Mouse (Mus musculus) lung, adult 2 months (tissue): ENCODE data around the gene Lrch3. TPM values are rescaled to one million over a fixed set of nuclear protein-coding genes. Genes with fewer than 3 reads are reported as not detected.
"Not testable (repeated sequence)": the region's sequence is repeated elsewhere in the genome, so short reads cannot be mapped to it uniquely, and the experiment has no call there.

Experiments used
- DNase-seq: peaks from one replicate; pipeline ENCODE4 v3.0.0; 2022
- H3K4me1 ChIP-seq: fragments of 200-500 bp; 2 replicates; pipeline ENCODE4 v1.6.1; 2011; ENCODE audit warnings: low read length; ENCODE audit not compliant: control insufficient read depth, insufficient read depth
- H3K4me3 ChIP-seq: fragments of 200-500 bp; replicated peaks from 2 replicates; pipeline ENCODE3; 2011; ENCODE audit warnings: low read depth, mild to moderate bottlenecking, control low read depth, low read length; ENCODE audit errors: extremely low read depth
- CTCF ChIP-seq: fragments of 200-500 bp; IDR thresholded peaks from 2 replicates; pipeline ENCODE4 v1.5.1; 2011; ENCODE audit warnings: mild to moderate bottlenecking, low read length, control low read depth; ENCODE audit not compliant: insufficient read depth
- POLR2A ChIP-seq: fragments of 200-500 bp; IDR thresholded peaks from 2 replicates; pipeline ENCODE4 v1.6.1; 2011; ENCODE audit warnings: low read depth, mild to moderate bottlenecking, control low read depth, low read length, borderline replicate concordance; ENCODE audit errors: extremely low read depth
- WGBS: fragments of 180-500 bp; shearing (Covaris S2); methylation state at CpG from one replicate; pipeline ENCODE4 v1.1.7; 2018; 5-methylcytosine and 5-hydroxymethylcytosine counted together
- polyA plus RNA-seq: library from polyadenylated mRNA; depleted of rRNA; stranded (reverse); fragments of >200 nt; gene quantifications from 2 replicates; pipeline ENCODE4 v1.2.3, GENCODE M21; 2012

The Lrch3 gene
- polyA plus RNA-seq, 1 experiment, result 40.3 TPM

GRCm38 (mm10) chr16:33048004-33048403 lies 134.1 kb downstream of the Lrch3 start:
- TF ChIP-seq POLR2A (no peak), CTCF (no peak)
- 89% methylated on average over 1 of the region's 1 CpGs for whole genome bisulfite sequencing

GRCm38 (mm10) chr16:33048686-33049085 lies 134.8 kb downstream of the Lrch3 start:
- no peak for TF ChIP-seq POLR2A
- 67% methylated on average over 2 of the region's 2 CpGs for WGBS
- no peak overlapping the region for H3K4me3 ChIP-seq
- DNase-seq, result no peak
- H3K4me1 ChIP-seq, result no peaks in the 10 kb centered on the region

More at GRCm38 (mm10) chr16:33048004-33048403, 134.1 kb downstream of the Lrch3 start:
- no peak overlapping the region for H3K4me3 ChIP-seq
- no peaks in the 10 kb centered on the region for H3K4me1 ChIP-seq
- DNase-seq, result no peak

- no peak for TF ChIP-seq CTCF
- TF ChIP-seq POLR2A, result no peak
- 86% methylated on average over 16 of the region's 16 CpGs for WGBS
- Histone ChIP-seq H3K4me1 (no peaks in the 10 kb centered on the region), H3K4me3 (no peak overlapping the region)
- DNase-seq, result no peak
Observed at GRCm38 (mm10) chr16:33049809-33050208, 135.9 kb downstream of the Lrch3 start.

GRCm38 (mm10) chr16:33053141-33053540 lies 139.2 kb downstream of the Lrch3 start:
- Histone ChIP-seq H3K4me3 (no peak overlapping the region), H3K4me1 (peaks cover 2% of the 10 kb centered on the region; the same call in 1 of the 2 replicates)
- 59% methylated on average over 5 of the region's 5 CpGs for WGBS
- no peak for DNase-seq
- TF ChIP-seq POLR2A, result no peak
- no peak for TF ChIP-seq CTCF

GRCm38 (mm10) chr16:33054927-33055326 lies 141.0 kb downstream of the Lrch3 start:
- DNase-seq, H3K4me1 ChIP-seq: not testable (repeated sequence)
- 79% methylated on average over 2 of the region's 2 CpGs for WGBS

GRCm38 (mm10) chr16:33055655-33056054 lies 141.8 kb downstream of the Lrch3 start:
- peak overlapping the region; percentile 21 for H3K4me3 ChIP-seq
- TF ChIP-seq POLR2A, result no peak
- no peak for TF ChIP-seq CTCF
- peaks cover 2% of the 10 kb centered on the region; the same call in 1 of the 2 replicates for H3K4me1 ChIP-seq
- 16% methylated on average over 10 of the region's 10 CpGs for WGBS
- no peak for DNase-seq

More at GRCm38 (mm10) chr16:33054927-33055326, 141.0 kb downstream of the Lrch3 start:
- not testable (repeated sequence) for H3K4me3 ChIP-seq

GRCm38 (mm10) chr16:33056095-33056785 lies 142.3 kb downstream of the Lrch3 start, which contains the start of the genes Iqcg and Rpl35a:
TSS of gene Iqcg (minus strand) at chr16:33056218.
TSS of gene Rpl35a (plus strand) at chr16:33056453.
- peak; percentile 92 for DNase-seq
- peaks cover 2% of the 10 kb centered on the region; the same call in 1 of the 2 replicates for H3K4me1 ChIP-seq
- H3K4me3 ChIP-seq, result peak within 1 kb of the TSS; percentile 91
- under 1% methylated on average over 47 of the region's 47 CpGs for WGBS
- TF ChIP-seq CTCF (no peak), POLR2A (peak; percentile 95)

- Histone ChIP-seq H3K4me3 (peak overlapping the region; percentile 91), H3K4me1 (peaks cover 2% of the 10 kb centered on the region; the same call in 1 of the 2 replicates)
- DNase-seq, result no peak
- under 1% methylated on average over 24 of the region's 24 CpGs for WGBS
- no peak for TF ChIP-seq POLR2A
- no peak for TF ChIP-seq CTCF
Observed at GRCm38 (mm10) chr16:33056786-33057185, 142.9 kb downstream of the Lrch3 start.

GRCm38 (mm10) chr16:33058033-33058432 lies 144.1 kb downstream of the Lrch3 start:
- H3K4me3 ChIP-seq, result no peak overlapping the region
- DNase-seq, result no peak
- no peak for TF ChIP-seq POLR2A
- TF ChIP-seq CTCF, result no peak
- peaks cover 2% of the 10 kb centered on the region for H3K4me1 ChIP-seq
- 91% methylated on average over 16 of the region's 16 CpGs for WGBS

- WGBS, result 77% methylated on average over 9 of the region's 9 CpGs
- not testable (repeated sequence) for H3K4me1 ChIP-seq, H3K4me3 ChIP-seq, DNase-seq
Observed at GRCm38 (mm10) chr16:33058656-33059055, 144.8 kb downstream of the Lrch3 start.
